Comparison of ENCODE assay signal across 7 mouse cellular contexts in the genomic region with DNA sequence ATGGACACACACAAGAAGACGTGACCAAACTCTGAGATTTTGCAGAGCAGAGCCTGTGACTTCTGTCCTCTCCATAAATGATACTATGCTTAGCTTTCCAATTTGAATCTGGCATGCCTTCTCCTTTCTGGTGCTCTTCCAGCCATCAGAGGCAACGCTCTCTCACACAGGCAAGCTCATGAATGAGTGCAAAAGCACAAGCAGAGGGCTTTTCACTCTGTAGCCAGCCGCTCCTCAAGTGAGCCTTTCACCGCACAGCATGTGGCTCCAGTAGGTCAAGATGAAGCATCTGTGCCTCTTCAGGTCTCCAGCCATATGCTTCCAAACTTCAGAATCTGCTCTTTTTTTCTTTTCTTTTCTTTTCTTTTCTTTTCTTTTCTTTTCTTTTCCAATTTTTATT.
"Had no signal": no experiment of that assay in that cellular context is flagged by ENCODE, and none has a peak within 500 bp of the region (broad histone marks: within the 10 kb centered on the region; RNA-seq: fewer than 3 reads in every experiment).

No protein-coding gene starts in this region.

- ATAC-seq: lung, postnatal 0 days had no signal

- DNase-seq: kidney, postnatal 14 days; left cerebral cortex, postnatal 4 days; lung, adult 2 months; lung, postnatal 36 days; midbrain, embryonic 14.5 days; thymus, postnatal 4 days had no signal
